Mouse (Mus musculus) heart, embryonic 15.5 days (tissue): ENCODE measurements around the gene Klhdc3. TPM values are rescaled to one million over a fixed set of nuclear protein-coding genes. Genes with fewer than 3 reads are reported as not detected.

Experiments used
- ATAC-seq: fragments of 200-750 bp; cut with Nextera tagmentation; replicated peaks from 2 replicates; pipeline ENCODE4 v1.8.0; 2017; ENCODE audit warnings: low read depth, moderate TSS enrichment; ENCODE audit not compliant: insufficient number of reproducible peaks, insufficient read depth, low FRiP score
- H3K27ac ChIP-seq: fragments of 300-500 bp; sonication (generic); 2 replicates; pipeline ENCODE4 v1.5.1; 2015; ENCODE audit warnings: mild to moderate bottlenecking, inconsistent platforms
- H3K27me3 ChIP-seq: fragments of 300-500 bp; sonication (generic); 2 replicates; pipeline ENCODE4 v1.6.1; 2015; ENCODE audit warnings: inconsistent platforms
- H3K36me3 ChIP-seq: fragments of 300-500 bp; sonication (generic); 2 replicates; pipeline ENCODE4 v1.6.1; 2015; ENCODE audit warnings: mild to moderate bottlenecking, inconsistent platforms
- H3K4me1 ChIP-seq: fragments of 300-500 bp; sonication (generic); replicated peaks from 2 replicates; pipeline ENCODE4 v1.6.1; 2015; ENCODE audit warnings: inconsistent platforms
- H3K4me2 ChIP-seq: fragments of 300-500 bp; sonication (generic); 2 replicates; pipeline ENCODE4 v1.6.1; 2015; ENCODE audit warnings: inconsistent platforms, mild to moderate bottlenecking, moderate library complexity
- H3K4me3 ChIP-seq: fragments of 300-500 bp; sonication (generic); 2 replicates; pipeline ENCODE4 v1.5.1; 2015; ENCODE audit warnings: mild to moderate bottlenecking, inconsistent platforms
- H3K9ac ChIP-seq: fragments of 300-500 bp; sonication (generic); 2 replicates; pipeline ENCODE4 v1.6.1; 2015; ENCODE audit warnings: mild to moderate bottlenecking, inconsistent platforms
- H3K9me3 ChIP-seq: fragments of 300-500 bp; sonication (generic); replicated peaks from 2 replicates; pipeline ENCODE4 v1.6.1; 2016; ENCODE audit warnings: inconsistent platforms
- WGBS: fragments of 180-500 bp; shearing (Covaris S2); methylation state at CpG from one replicate; pipeline ENCODE4 v1.1.7; 2015; ENCODE audit warnings: mixed read lengths; 5-methylcytosine and 5-hydroxymethylcytosine counted together
- polyA plus RNA-seq: library from polyadenylated mRNA; unstranded; fragments of >200 nt; fragmentation: Nextera tagmentation; extraction: Ambion mirVana; gene quantifications from 2 replicates; pipeline ENCODE4 v1.2.1, GENCODE M21; 2015

The Klhdc3 gene
- polyA plus RNA-seq, 1 experiment from 2014 or later = 153 TPM

DNA sequence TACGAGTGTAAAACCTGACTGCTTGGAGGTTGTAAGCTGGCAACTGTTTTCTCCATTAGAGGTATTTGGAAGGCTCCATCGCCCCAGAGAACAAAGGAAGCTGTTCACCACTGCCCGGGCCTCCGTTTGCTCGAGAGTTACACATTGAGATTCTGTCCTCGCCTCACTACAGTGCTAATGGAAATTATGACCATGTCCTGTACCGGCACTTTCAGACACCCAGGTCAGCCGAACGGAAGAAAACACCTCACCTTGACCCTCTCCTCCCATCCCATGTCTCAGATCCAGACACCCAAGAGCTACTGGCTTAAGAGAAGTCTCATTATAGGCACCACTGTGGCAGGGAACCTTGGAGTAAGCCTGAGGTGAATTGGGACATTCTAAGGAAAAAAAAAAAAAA lies 33.1 kb upstream of the Klhdc3 start:
- no peaks in the 10 kb centered on the region for H3K27me3 ChIP-seq
- no peaks in the 10 kb centered on the region for H3K9me3 ChIP-seq
- 0 out of 2 replicates have a peak overlapping the region, but pooled peaks have one; percentile 25 for H3K9ac ChIP-seq
- H3K4me1 ChIP-seq = peaks cover 16% of the 10 kb centered on the region
- H3K4me3 ChIP-seq = no peak overlapping the region
- no peak for ATAC-seq
- H3K27ac ChIP-seq = no peak overlapping the region
- no peak overlapping the region for H3K4me2 ChIP-seq
- 83% methylated on average over 9 of the region's 9 CpGs for WGBS
- H3K36me3 ChIP-seq = peaks cover 24% of the 10 kb centered on the region

DNA sequence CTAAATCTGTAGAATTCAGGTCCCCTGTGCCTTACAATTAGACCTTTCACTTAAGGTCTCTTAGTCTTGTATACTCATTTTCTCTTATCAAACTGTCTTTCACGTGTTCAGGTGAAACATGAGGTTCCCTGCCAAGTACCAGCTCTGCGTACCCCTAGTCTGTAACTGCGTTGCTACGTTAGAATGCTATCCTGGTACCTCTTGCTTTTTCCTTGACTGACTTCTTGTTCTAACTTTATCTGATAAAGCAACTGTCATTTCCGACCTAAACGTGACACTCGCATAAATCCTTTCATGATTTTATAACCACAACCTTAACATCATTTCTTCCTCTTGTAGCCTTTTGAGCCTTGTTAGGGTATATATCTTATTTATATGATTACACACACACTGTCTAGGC lies 31.7 kb upstream of the Klhdc3 start:
- no peaks in the 10 kb centered on the region for H3K9me3 ChIP-seq
- peaks cover 16% of the 10 kb centered on the region for H3K4me1 ChIP-seq
- H3K4me2 ChIP-seq = peak overlapping the region; percentile 90
- H3K27ac ChIP-seq = peak overlapping the region; percentile 80
- H3K36me3 ChIP-seq = peaks cover 24% of the 10 kb centered on the region
- WGBS = 54% methylated on average over 7 of the region's 7 CpGs
- peak overlapping the region; percentile 78 for H3K9ac ChIP-seq
- peak overlapping the region; percentile 98 for H3K4me3 ChIP-seq
- no peaks in the 10 kb centered on the region for H3K27me3 ChIP-seq
- no peak for ATAC-seq

DNA sequence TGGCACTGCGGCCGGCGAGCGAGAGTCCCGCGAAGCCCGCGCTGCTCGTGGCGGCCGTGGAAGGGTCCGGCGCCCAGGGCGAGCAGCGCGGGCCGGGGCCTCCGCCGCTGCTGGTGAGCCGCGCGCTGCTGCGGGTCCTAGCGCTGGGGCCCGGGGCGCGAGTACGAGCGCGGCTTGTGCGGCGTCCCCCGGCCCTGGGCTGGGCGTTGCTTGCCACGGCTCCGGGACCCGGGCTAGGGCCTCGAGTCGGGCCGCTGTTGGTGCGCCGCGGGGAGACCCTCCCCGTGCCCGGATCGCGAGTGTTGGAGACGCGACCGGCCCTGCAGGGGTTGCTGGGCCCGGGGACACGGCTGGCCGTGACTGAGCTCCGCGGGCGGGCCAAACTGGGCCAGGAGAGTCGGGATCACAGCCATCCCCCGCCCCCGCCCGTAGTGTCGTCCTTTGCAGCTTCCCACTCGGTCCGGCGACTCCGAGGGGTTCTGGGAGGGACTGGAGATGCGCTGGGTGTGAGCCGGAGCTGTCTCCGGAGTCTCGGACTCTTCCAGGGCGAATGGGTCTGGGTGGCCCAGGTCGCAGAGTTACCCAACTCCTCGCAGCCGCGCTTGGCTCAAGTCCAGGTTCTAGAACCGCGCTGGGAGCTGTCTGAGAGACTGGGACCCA lies 31.0 kb upstream of the Klhdc3 start:
- peaks cover 24% of the 10 kb centered on the region for H3K36me3 ChIP-seq
- peak overlapping the region; percentile 80 for H3K27ac ChIP-seq
- no peaks in the 10 kb centered on the region for H3K9me3 ChIP-seq
- peak; percentile 69 for ATAC-seq
- H3K9ac ChIP-seq = peak overlapping the region; percentile 78
- WGBS = 0% methylated on average over 65 of the region's 76 CpGs
- peak overlapping the region; percentile 98 for H3K4me3 ChIP-seq
- peaks cover 16% of the 10 kb centered on the region for H3K4me1 ChIP-seq
- peak overlapping the region; percentile 90 for H3K4me2 ChIP-seq
- H3K27me3 ChIP-seq = no peaks in the 10 kb centered on the region

DNA sequence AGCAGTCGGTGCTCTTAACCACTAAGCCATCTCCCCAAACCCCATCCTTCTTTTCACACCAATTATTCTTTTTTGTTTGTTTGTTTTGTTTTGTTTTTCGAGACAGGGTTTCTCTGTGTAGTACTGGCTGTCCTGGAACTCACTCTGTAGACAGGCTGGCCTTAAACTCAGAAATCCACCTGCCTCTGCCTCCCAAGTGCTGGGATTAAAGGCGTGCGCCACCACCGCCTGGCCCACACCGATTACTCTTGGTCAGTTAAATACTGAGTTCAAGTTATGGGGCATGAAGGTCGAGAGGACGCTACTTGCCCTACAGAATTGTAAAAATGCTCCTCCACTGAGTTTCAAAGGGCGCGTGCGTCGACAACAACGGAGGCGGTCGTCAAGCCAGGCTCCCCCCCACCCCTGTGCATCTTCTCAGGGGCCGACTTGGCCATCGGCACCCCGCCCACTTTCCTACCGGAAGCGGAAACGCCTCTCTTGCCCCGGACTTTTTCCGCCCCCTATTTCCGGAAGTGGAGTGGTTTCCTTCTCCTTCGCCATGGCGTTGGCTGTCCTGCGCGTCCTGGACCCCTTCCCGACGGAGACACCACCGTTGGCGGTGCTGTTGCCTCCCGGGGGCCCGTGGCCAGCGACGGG lies 30.4 kb upstream of the Klhdc3 start, which contains the start of gene Pex6:
TSS of gene Pex6 (plus strand) at position 505 of the 639 bp plus-strand sequence.
- Histone ChIP-seq H3K4me1 (peaks cover 16% of the 10 kb centered on the region), H3K4me2 (peak within 1 kb of the TSS; percentile 90), H3K27ac (peak within 1 kb of the TSS; percentile 80), H3K9ac (peak within 1 kb of the TSS; percentile 78), H3K4me3 (peak within 1 kb of the TSS; percentile 98), H3K36me3 (peaks cover 24% of the 10 kb centered on the region), H3K27me3 (no peaks in the 10 kb centered on the region), H3K9me3 (no peaks in the 10 kb centered on the region)
- peak; percentile 90 for ATAC-seq
- WGBS = 7% methylated on average over 36 of the region's 36 CpGs

DNA sequence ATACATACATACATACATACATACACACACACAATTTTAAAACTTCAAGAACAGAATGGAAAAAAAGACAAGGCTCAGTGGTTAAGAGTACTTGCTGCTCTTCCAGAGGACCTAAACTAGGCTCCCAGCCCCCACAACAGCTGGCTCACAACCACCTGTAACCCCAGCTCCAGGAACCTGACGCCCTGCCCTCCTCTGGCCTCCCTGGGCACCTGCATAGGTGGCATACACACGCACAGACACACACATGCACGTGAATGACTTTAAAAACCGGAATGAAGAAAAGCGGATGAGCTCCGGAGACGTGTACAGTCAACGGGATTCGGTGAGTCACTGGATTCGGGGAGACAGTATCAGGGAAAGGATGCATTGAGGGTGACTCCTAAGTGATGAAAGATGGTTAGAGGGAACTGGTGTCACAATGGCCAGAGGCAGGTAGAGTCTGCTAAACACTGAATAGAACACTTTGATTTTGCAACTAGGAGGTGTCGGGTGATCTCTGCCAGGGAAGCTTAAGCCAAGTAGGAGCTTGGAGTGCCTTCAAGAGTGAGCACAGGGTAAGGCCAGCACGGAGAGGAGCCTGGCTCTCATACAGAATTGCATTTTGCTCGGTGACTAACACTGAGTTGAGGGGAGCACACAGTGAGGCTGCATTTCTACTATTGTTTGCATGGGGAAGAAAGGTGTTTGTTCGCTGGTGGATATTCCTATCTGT lies 25.8 kb upstream of the Klhdc3 start:
- 75% methylated on average over 14 of the region's 14 CpGs for WGBS
- 0 out of 2 replicates have a peak overlapping the region, but pooled peaks have one; percentile 91 for H3K4me2 ChIP-seq

DNA sequence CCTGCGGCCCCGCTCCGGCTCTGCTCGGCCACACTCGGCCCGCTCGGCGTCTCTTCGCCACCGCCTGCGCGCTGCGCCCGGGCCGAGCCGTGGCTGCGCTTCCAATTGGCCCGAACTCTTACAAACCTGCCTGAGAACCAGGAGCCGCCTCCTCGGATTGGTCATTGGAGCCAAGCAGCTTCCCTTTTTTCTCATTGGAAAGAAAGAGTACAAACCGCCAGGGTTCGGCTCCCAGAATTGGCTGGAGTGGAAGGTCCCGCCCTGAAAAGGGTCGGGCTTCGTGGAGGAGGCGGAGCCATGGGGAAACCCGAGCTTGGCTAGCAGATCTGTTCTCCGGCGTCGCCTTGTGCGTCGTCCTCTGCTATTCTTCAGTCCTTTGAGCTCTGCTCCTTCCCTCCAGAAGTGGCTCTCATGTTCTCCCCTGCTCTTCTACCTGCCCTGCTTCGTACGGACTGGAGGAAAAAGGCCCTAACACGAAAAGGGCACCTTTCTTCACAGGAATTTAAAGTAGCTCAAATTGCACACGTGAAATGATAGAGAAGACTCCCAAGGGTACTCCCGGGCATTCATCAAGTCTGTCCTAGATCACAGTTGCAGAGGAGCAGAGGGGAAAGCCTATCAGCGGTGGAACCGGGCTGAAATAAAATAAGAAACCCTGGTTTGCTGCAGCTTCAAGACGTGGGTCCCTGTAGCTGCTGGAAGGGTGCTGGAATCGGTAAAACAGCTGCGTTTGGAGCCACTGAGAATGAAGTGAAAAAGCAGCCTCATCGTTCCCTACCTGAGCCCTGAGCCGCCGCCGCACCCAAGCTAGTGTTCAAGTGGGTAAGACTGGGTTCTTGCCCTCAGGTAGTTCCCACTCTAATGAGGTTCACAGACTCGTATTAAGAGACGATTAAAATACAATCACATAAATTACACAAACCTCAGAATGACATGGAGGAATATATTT lies 24.4 kb upstream of the Klhdc3 start, which contains the start of gene Ppp2r5d:
TSS of gene Ppp2r5d (minus strand) at position 225 of the 949 bp plus-strand sequence.
- H3K27me3 ChIP-seq = no peaks in the 10 kb centered on the region
- H3K36me3 ChIP-seq = no peaks in the 10 kb centered on the region
- WGBS = 1% methylated on average over 48 of the region's 48 CpGs
- peak within 1 kb of the TSS; percentile 96 for H3K9ac ChIP-seq
- peaks cover 30% of the 10 kb centered on the region for H3K4me1 ChIP-seq
- H3K4me3 ChIP-seq = peak within 1 kb of the TSS; percentile 98
- peak; percentile 95 for ATAC-seq
- peak within 1 kb of the TSS; percentile 95 for H3K27ac ChIP-seq
- H3K9me3 ChIP-seq = no peaks in the 10 kb centered on the region
- H3K4me2 ChIP-seq = peak within 1 kb of the TSS; percentile 91

More for the DNA sequence above, 25.8 kb upstream of the Klhdc3 start:
- Histone ChIP-seq H3K9ac (no peak overlapping the region), H3K36me3 (no peaks in the 10 kb centered on the region), H3K9me3 (no peaks in the 10 kb centered on the region), H3K27me3 (no peaks in the 10 kb centered on the region), H3K27ac (no peak overlapping the region), H3K4me1 (peaks cover 28% of the 10 kb centered on the region), H3K4me3 (no peak overlapping the region)
- ATAC-seq = no peak

DNA sequence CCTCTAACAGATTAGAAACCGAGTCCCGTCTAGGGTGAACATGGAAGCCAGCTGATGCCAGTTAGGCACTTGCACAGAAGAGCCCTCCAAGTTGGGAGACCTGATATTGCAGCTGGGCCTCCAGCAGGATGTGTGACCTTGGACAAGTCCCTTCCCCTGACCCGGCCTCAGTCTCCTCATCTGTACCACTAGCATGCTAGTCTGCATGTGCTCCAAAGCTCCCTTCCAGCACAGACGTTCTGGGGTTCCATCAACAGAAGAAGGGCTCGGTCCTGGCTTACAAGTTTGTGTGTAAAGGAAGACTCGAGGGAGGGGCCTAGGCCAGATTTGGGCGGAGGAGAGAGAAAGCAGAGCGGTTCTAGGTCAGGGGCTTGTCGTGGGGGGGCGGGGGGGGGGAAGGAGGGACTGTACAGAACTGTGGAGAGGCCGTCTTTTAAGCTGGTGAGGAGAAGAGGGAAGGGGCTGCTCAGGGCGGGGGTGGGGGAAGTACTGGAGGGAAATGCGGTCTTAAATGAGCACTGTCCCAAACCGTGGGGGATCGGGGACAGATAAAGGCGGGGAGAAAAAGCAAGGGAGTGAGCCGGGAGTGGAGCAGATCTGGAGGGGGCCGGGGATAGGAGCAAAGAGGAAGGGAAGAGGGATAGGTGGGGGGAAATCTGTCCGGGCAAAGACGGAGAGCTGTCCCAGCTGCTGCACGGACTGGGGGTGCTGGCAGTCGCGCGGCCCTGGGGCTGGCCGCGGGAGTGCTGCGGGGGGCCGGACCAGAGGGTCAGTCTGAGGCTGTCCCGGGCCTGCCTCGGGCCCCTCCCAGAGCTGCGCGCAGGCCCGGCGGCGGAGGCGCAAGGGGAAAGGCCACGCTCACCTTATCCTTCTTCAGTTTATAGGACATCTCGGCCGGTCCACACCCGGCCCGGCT lies 23.5 kb upstream of the Klhdc3 start:
- ATAC-seq = peak; percentile 78
- Histone ChIP-seq H3K27me3 (no peaks in the 10 kb centered on the region), H3K9ac (peak overlapping the region; percentile 96), H3K27ac (peak overlapping the region; percentile 95), H3K4me3 (peak overlapping the region; percentile 98), H3K9me3 (no peaks in the 10 kb centered on the region), H3K4me2 (peak overlapping the region; percentile 91), H3K4me1 (peaks cover 30% of the 10 kb centered on the region), H3K36me3 (peaks cover under 1% of the 10 kb centered on the region; the same call in 1 of the 2 replicates)
- 4% methylated on average over 41 of the region's 41 CpGs for WGBS

DNA sequence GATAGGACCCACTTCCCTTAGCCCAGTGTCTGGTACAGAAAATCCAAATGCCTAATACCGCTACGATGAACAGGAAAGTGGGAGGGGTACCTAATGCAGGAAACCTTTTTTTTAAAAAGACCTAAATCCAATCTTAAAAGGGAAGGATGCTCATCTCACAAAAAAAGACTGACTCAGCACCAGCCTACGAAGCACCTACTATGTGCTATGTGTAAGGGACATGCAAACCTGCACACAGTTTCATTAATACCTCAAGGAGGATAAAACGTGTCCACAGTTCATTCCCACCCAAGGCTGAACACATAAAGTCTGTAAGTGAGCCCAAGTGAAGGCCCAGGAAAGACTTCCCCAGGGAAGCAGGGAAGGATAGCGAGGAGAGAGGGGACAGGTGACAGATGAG lies 21.8 kb upstream of the Klhdc3 start:
- no peaks in the 10 kb centered on the region for H3K9me3 ChIP-seq
- H3K4me3 ChIP-seq = peak overlapping the region; percentile 98; the same call in 1 of the 2 replicates
- WGBS = 84% methylated on average over 5 of the region's 5 CpGs
- peak overlapping the region; percentile 91 for H3K4me2 ChIP-seq
- ATAC-seq = no peak
- H3K27ac ChIP-seq = no peak overlapping the region
- no peak overlapping the region; the same call in 1 of the 2 replicates for H3K9ac ChIP-seq
- H3K36me3 ChIP-seq = peaks cover 6% of the 10 kb centered on the region; the same call in 1 of the 2 replicates
- peaks cover 30% of the 10 kb centered on the region for H3K4me1 ChIP-seq
- no peaks in the 10 kb centered on the region for H3K27me3 ChIP-seq

DNA sequence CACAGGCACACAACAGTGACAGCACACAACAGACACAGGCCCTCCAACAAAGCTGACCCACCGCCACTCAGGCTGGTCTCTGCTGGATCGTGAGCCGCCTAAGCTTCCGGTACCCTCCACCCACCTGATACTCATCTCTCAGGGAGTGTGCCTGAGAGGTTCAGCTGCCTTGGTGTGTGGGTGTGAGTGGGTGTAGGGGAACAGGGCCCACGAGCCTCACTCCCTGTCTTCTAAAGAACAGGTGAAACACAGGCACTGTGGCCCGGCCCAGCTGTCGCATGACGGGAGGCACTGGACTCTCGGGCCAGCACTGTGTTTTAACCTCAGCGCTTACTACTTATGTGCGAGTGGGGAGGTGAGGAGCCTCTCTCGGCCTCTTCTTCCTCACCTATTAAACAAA lies 21.4 kb upstream of the Klhdc3 start:
- H3K4me3 ChIP-seq = no peak overlapping the region
- ATAC-seq = no peak
- 91% methylated on average over 12 of the region's 12 CpGs for WGBS
- H3K9ac ChIP-seq = 0 out of 2 replicates have a peak overlapping the region, but pooled peaks have one; percentile 25
- H3K36me3 ChIP-seq = peaks cover 7% of the 10 kb centered on the region; the same call in 1 of the 2 replicates
- no peak overlapping the region for H3K4me2 ChIP-seq
- peaks cover 30% of the 10 kb centered on the region for H3K4me1 ChIP-seq
- H3K27ac ChIP-seq = no peak overlapping the region
- no peaks in the 10 kb centered on the region for H3K9me3 ChIP-seq
- no peaks in the 10 kb centered on the region for H3K27me3 ChIP-seq

DNA sequence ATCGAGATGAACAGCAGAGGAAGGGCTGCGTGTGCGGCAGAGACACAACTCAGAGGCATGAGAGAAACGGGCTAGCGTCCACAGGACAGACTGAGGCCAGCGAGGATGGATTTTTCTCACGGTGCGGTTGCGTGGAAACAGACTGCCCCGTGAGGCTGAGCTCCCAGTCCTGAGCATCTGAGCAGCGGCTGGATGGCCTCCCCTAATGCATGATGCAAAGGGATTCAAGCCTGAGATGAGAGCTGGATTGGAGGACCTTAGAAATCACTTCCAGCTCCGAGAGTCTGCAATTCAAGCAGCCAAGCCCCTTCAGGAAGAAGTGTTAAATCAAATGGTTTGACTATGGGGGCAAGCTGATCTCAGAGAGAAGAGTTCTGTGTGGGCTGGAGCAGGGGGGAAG lies 20.8 kb upstream of the Klhdc3 start:
- H3K9ac ChIP-seq = no peak overlapping the region
- H3K4me1 ChIP-seq = peaks cover 30% of the 10 kb centered on the region
- H3K9me3 ChIP-seq = no peaks in the 10 kb centered on the region
- ATAC-seq = no peak
- H3K4me3 ChIP-seq = no peak overlapping the region
- H3K36me3 ChIP-seq = peaks cover 7% of the 10 kb centered on the region; the same call in 1 of the 2 replicates
- no peaks in the 10 kb centered on the region for H3K27me3 ChIP-seq
- no peak overlapping the region for H3K27ac ChIP-seq
- 79% methylated on average over 12 of the region's 12 CpGs for WGBS
- H3K4me2 ChIP-seq = no peak overlapping the region
